Mouse (Mus musculus) left cerebral cortex, adult 18-20 months (tissue): Measurements from ENCODE around the gene Myo1c. TPM values are rescaled to one million over a fixed set of nuclear protein-coding genes. Genes with fewer than 3 reads are reported as not detected.
"Not testable (repeated sequence)": the region's sequence is repeated elsewhere in the genome, so short reads cannot be mapped to it uniquely, and the experiment has no call there.

Experiments used
- DNase-seq, 2 experiments: peaks; one replicate each; pipeline ENCODE4 v3.0.0; 2021 to 2022; ENCODE audit warnings: low spot score in 2 of 2, mixed read lengths in 1 of 2
- total RNA-seq, 2 experiments: library from RNA; stranded (reverse); gene quantifications; 2 replicates each; pipeline ENCODE4 v1.2.3; 2021

The Myo1c gene
- total RNA-seq, 2 experiments from 2014 or later: 20.9 to 25.1 TPM

GRCm38 (mm10) chr11:75662131-75662530 lies 11.8 kb downstream of the Myo1c start:
- no peak for DNase-seq

- DNase-seq: no peak
These were observed 16.0 kb downstream of the Myo1c start for GRCm38 (mm10) chr11:75666296-75666695.

GRCm38 (mm10) chr11:75668621-75669020 lies 18.3 kb downstream of the Myo1c start:
- no peak for DNase-seq

GRCm38 (mm10) chr11:75669176-75669852 lies 19.0 kb downstream of the Myo1c start:
- no peak for DNase-seq

GRCm38 (mm10) chr11:75669853-75670200 lies 19.5 kb downstream of the Myo1c start:
- DNase-seq: no peak

- DNase-seq: no peak
These were observed 21.3 kb downstream of the Myo1c start for GRCm38 (mm10) chr11:75671426-75672180.

- DNase-seq: no peak
These were observed 23.1 kb downstream of the Myo1c start for GRCm38 (mm10) chr11:75673411-75673810.

GRCm38 (mm10) chr11:75674875-75675274 lies 24.6 kb downstream of the Myo1c start:
- no peak for DNase-seq

- no peak for DNase-seq
These were observed 27.8 kb downstream of the Myo1c start for GRCm38 (mm10) chr11:75677881-75678746.

GRCm38 (mm10) chr11:75678747-75679438 lies 28.6 kb downstream of the Myo1c start, which contains the start of gene Crk:
Crk (plus strand) TSS chr11:75679259.
- peak; percentile 97 to 98 for DNase-seq

- DNase-seq: peak in 1 of 2 experiments; percentile 39
These were observed 29.3 kb downstream of the Myo1c start for GRCm38 (mm10) chr11:75679439-75680171.

GRCm38 (mm10) chr11:75684462-75684861 lies 34.2 kb downstream of the Myo1c start:
- no peak for DNase-seq

GRCm38 (mm10) chr11:75684956-75685355 lies 34.7 kb downstream of the Myo1c start:
- no peak for DNase-seq

- no peak for DNase-seq
These were observed 37.2 kb downstream of the Myo1c start for GRCm38 (mm10) chr11:75687343-75687993.

- DNase-seq: no peak
These were observed 37.8 kb downstream of the Myo1c start for GRCm38 (mm10) chr11:75688132-75688531.

- no peak for DNase-seq
These were observed 39.7 kb downstream of the Myo1c start for GRCm38 (mm10) chr11:75689977-75690376.

- DNase-seq: no peak
These were observed 40.7 kb downstream of the Myo1c start for GRCm38 (mm10) chr11:75691047-75691446.

- DNase-seq: no peak
These were observed 43.3 kb downstream of the Myo1c start for GRCm38 (mm10) chr11:75693570-75693969.

GRCm38 (mm10) chr11:75697464-75697863 lies 47.2 kb downstream of the Myo1c start:
- not testable (repeated sequence) for DNase-seq

GRCm38 (mm10) chr11:75700557-75700956 lies 50.3 kb downstream of the Myo1c start:
- DNase-seq: no peak
